Mouse (Mus musculus) CH12.LX (cell line): ENCODE results near the gene Ski. TPM values are rescaled to one million over a fixed set of nuclear protein-coding genes. Genes with fewer than 3 reads are reported as not detected.

ENCODE experiments used
- DNase-seq: peaks from one replicate; pipeline ENCODE4 v3.0.0-alpha.2; 2013; ENCODE audit errors: extremely low read depth
- H3K27ac ChIP-seq: 2 replicates; pipeline ENCODE4 v1.5.1; 2012; ENCODE audit warnings: low read depth, mild to moderate bottlenecking, control low read depth, moderate library complexity; ENCODE audit not compliant: insufficient read depth
- H3K27me3 ChIP-seq: replicated peaks from 2 replicates; pipeline ENCODE3; 2012; ENCODE audit warnings: inconsistent platforms
- H3K36me3 ChIP-seq, 2 experiments: replicated peaks in 1 of 2; 2 replicates each; pipeline versions ENCODE3 to v1.6.1; 2012; ENCODE audit warnings: inconsistent platforms in 1 of 2, low read length in 1 of 2, mild to moderate bottlenecking in 1 of 2, mixed read lengths in 1 of 2, moderate library complexity in 1 of 2; ENCODE audit not compliant: control insufficient read depth in 1 of 2, insufficient read depth in 1 of 2
- H3K4me1 ChIP-seq, 2 experiments: 2 replicates each; pipeline ENCODE4 v1.6.1; 2012; ENCODE audit warnings: inconsistent platforms in 1 of 2, moderate library complexity in 1 of 2; ENCODE audit not compliant: insufficient read depth in 2 of 2, control insufficient read depth in 1 of 2
- H3K4me2 ChIP-seq: 2 replicates; pipeline ENCODE4 v1.6.1; 2012; ENCODE audit warnings: low read depth, mild to moderate bottlenecking, control low read depth; ENCODE audit not compliant: poor library complexity, insufficient read depth, severe bottlenecking
- H3K4me3 ChIP-seq, 3 experiments: fragments of 150-350 bp in 1 of 3; sonication (generic) in 1 of 3; replicated peaks in 1 of 3; 2 replicates each; pipeline versions ENCODE3 to v1.5.1; 2011 to 2012; ENCODE audit warnings: low read depth in 2 of 3, low read length in 2 of 3, mild to moderate bottlenecking in 2 of 3, moderate library complexity in 2 of 3, control low read depth in 1 of 3, improper control_type of control experiment in 1 of 3, inconsistent platforms in 1 of 3, mixed read lengths in 1 of 3; ENCODE audit not compliant: poor library complexity in 1 of 3
- H3K79me2 ChIP-seq: replicated peaks from 2 replicates; pipeline ENCODE4 v1.6.1; 2012; ENCODE audit warnings: mild to moderate bottlenecking, moderate library complexity; ENCODE audit not compliant: control insufficient read depth, poor library complexity, insufficient read depth, severe bottlenecking; ENCODE audit errors: extremely low read depth
- H3K9ac ChIP-seq: 2 replicates; pipeline ENCODE4 v1.6.1; 2012; ENCODE audit warnings: low read depth, mild to moderate bottlenecking, control low read depth, moderate library complexity; ENCODE audit not compliant: insufficient read depth
- H3K9me3 ChIP-seq: replicated peaks from 2 replicates; pipeline ENCODE3; 2012; ENCODE audit warnings: low read length, inconsistent platforms, mixed read lengths
- BHLHE40 ChIP-seq: IDR thresholded peaks from 2 replicates; pipeline ENCODE4 v1.6.1; 2011; ENCODE audit warnings: mild to moderate bottlenecking, low read depth, low read length, improper control_type of control experiment
- E2F4 ChIP-seq: IDR thresholded peaks from 2 replicates; pipeline ENCODE4 v1.6.1; 2011; ENCODE audit warnings: low read depth, low read length, improper control_type of control experiment; ENCODE audit not compliant: insufficient replicate concordance
- ELF1 ChIP-seq: IDR thresholded peaks from 2 replicates; pipeline ENCODE4 v1.6.1; 2014; ENCODE audit warnings: low read depth, mild to moderate bottlenecking, inconsistent platforms, low read length, improper control_type of control experiment
- HCFC1 ChIP-seq: IDR thresholded peaks from 2 replicates; pipeline ENCODE4 v1.6.1; 2012; ENCODE audit warnings: low read depth, mild to moderate bottlenecking, inconsistent platforms, low read length, improper control_type of control experiment
- IRF4 ChIP-seq: IDR thresholded peaks from 2 replicates; pipeline ENCODE4 v1.6.1; 2014; ENCODE audit warnings: low read depth, mild to moderate bottlenecking, inconsistent platforms, low read length, improper control_type of control experiment
- MAFK ChIP-seq: IDR thresholded peaks from 2 replicates; pipeline ENCODE4 v1.6.1; 2011; ENCODE audit warnings: low read length, improper control_type of control experiment; ENCODE audit not compliant: insufficient replicate concordance
- MAX ChIP-seq: IDR thresholded peaks from 2 replicates; pipeline ENCODE4 v1.6.1; 2011; ENCODE audit warnings: low read length, improper control_type of control experiment
- MXI1 ChIP-seq: IDR thresholded peaks from 2 replicates; pipeline ENCODE4 v1.6.1; 2011; ENCODE audit warnings: mild to moderate bottlenecking, low read depth, low read length, improper control_type of control experiment
- MYC ChIP-seq: IDR thresholded peaks from 2 replicates; pipeline ENCODE4 v1.6.1; 2011; ENCODE audit warnings: low read depth, mild to moderate bottlenecking, improper control_type of control experiment, low read length
- NELFE ChIP-seq: IDR thresholded peaks from 2 replicates; pipeline ENCODE4 v1.6.1; 2011; ENCODE audit warnings: low read depth, low read length, improper control_type of control experiment
- NRF1 ChIP-seq: IDR thresholded peaks from 2 replicates; pipeline ENCODE4 v1.6.1; 2014; ENCODE audit warnings: low read depth, mild to moderate bottlenecking, inconsistent platforms, low read length, improper control_type of control experiment, moderate library complexity
- POLR2A ChIP-seq: IDR thresholded peaks from 2 replicates; pipeline ENCODE4 v1.6.1; 2011; ENCODE audit warnings: low read depth, mild to moderate bottlenecking, improper control_type of control experiment, low read length
- RAD21 ChIP-seq: IDR thresholded peaks from 2 replicates; pipeline ENCODE4 v1.6.1; 2011; ENCODE audit warnings: low read depth, mild to moderate bottlenecking, low read length, improper control_type of control experiment, moderate library complexity
- RCOR1 ChIP-seq: conservative IDR thresholded peaks from 2 replicates; pipeline ENCODE4 v1.6.1; 2012; ENCODE audit warnings: low read depth, mild to moderate bottlenecking, inconsistent platforms, low read length, improper control_type of control experiment
- SIN3A ChIP-seq: IDR thresholded peaks from 2 replicates; pipeline ENCODE4 v1.6.1; 2012; ENCODE audit warnings: low read length, improper control_type of control experiment, inconsistent platforms
- TBP ChIP-seq: conservative IDR thresholded peaks from 2 replicates; pipeline ENCODE4 v1.6.1; 2011; ENCODE audit warnings: low read depth, low read length, improper control_type of control experiment
- TCF12 ChIP-seq: IDR thresholded peaks from 2 replicates; pipeline ENCODE4 v1.6.1; 2014; ENCODE audit warnings: low read depth, mild to moderate bottlenecking, inconsistent platforms, low read length, improper control_type of control experiment
- UBTF ChIP-seq: IDR thresholded peaks from 2 replicates; pipeline ENCODE4 v1.6.1; 2012; ENCODE audit warnings: low read depth, mild to moderate bottlenecking, inconsistent platforms, low read length, improper control_type of control experiment, moderate library complexity
- USF1 ChIP-seq: IDR thresholded peaks from 2 replicates; pipeline ENCODE4 v1.6.1; 2014; ENCODE audit warnings: low read depth, mild to moderate bottlenecking, inconsistent platforms, low read length, improper control_type of control experiment
- ZC3H11A ChIP-seq: IDR thresholded peaks from 2 replicates; pipeline ENCODE4 v1.6.1; 2012; ENCODE audit warnings: low read depth, mild to moderate bottlenecking, inconsistent platforms, low read length, improper control_type of control experiment
- ZNF384 ChIP-seq: IDR thresholded peaks from 2 replicates; pipeline ENCODE4 v1.6.1; 2012; ENCODE audit warnings: low read depth, low read length, improper control_type of control experiment, inconsistent platforms
- dilution Hi-C: fragments of 300-500 bp; cut with MboI; formaldehyde crosslinking; loops from 2 replicates; pipeline ENCODE4 v1.14.3; 2020; ENCODE audit warnings: low sequenced_read_pairs; ENCODE audit not compliant: extremely low pct_unique_long_range_greater_than_20kb, extremely low pct_ligation_motif_present
- in situ Hi-C: fragments of 300-500 bp; cut with MboI; formaldehyde crosslinking; loops from 3 replicates; pipeline ENCODE4 v1.14.3; 2019; ENCODE audit warnings: low sequenced_read_pairs, low pct_ligation_motif_present, low pct_unique_long_range_greater_than_20kb, mixed read lengths
- polyA plus RNA-seq: library from polyadenylated mRNA; unstranded; fragments of >175 nt; gene quantifications from 2 replicates; pipeline ENCODE4 v1.2.1, GENCODE M21; 2012; ENCODE audit warnings: low read depth; ENCODE audit not compliant: insufficient read length
- total RNA-seq, 2 experiments: library from RNA; depleted of rRNA; stranded (reverse); fragments of 300-350 nt in 1 of 2; fragments of >200 nt in 1 of 2; gene quantifications; 2 replicates each; pipeline ENCODE4 v1.2.3; 2012 to 2014

Gene Ski
- total and polyA plus RNA-seq, 3 experiments = 4.1 to 17.9 (median 10.1) TPM

- Histone ChIP-seq H3K4me2 (no peak overlapping the region), H3K9ac (no peak overlapping the region), H3K27me3 (no peaks in the 10 kb centered on the region), H3K4me1 (peaks cover 40 to 79% of the 10 kb centered on the region in 2 experiments), H3K27ac (no peak overlapping the region), H3K9me3 (no peaks in the 10 kb centered on the region), H3K36me3 (peaks cover 14 to 70% of the 10 kb centered on the region in 2 experiments), H3K79me2 (peaks cover 98% of the 10 kb centered on the region), H3K4me3 (no peak overlapping the region)
- no peak for DNase-seq
- in situ Hi-C loops (no loop called here), dilution Hi-C loops (no loop called here)
- no peak for TF ChIP-seq ZC3H11A
These were observed 6.4 kb downstream of the Ski start for GRCm38 (mm10) chr4:155215773-155216630.

GRCm38 (mm10) chr4:155215203-155215602 lies 7.2 kb downstream of the Ski start:
- H3K36me3 ChIP-seq = peaks cover 19 to 78% of the 10 kb centered on the region in 2 experiments
- no peak overlapping the region for H3K27ac ChIP-seq
- in situ Hi-C loops = no loop called here

GRCm38 (mm10) chr4:155214793-155215192 lies 7.6 kb downstream of the Ski start:
- dilution Hi-C loops (no loop called here), in situ Hi-C loops (no loop called here)
- Histone ChIP-seq H3K79me2 (peaks cover 98% of the 10 kb centered on the region), H3K27me3 (no peaks in the 10 kb centered on the region), H3K4me2 (no peak overlapping the region), H3K9ac (no peak overlapping the region), H3K9me3 (no peaks in the 10 kb centered on the region), H3K4me1 (peaks cover 40 to 86% of the 10 kb centered on the region in 2 experiments), H3K4me3 (no peak overlapping the region), H3K27ac (no peak overlapping the region), H3K36me3 (peaks cover 19 to 82% of the 10 kb centered on the region in 2 experiments)
- TF ChIP-seq NELFE = no peak
- TF ChIP-seq BHLHE40 = no peak
- TF ChIP-seq HCFC1 = no peak
- TF ChIP-seq RAD21 = no peak
- DNase-seq = no peak

More at GRCm38 (mm10) chr4:155215203-155215602, 7.2 kb downstream of the Ski start:
- no peak for DNase-seq
- H3K9ac ChIP-seq = no peak overlapping the region
- no peaks in the 10 kb centered on the region for H3K9me3 ChIP-seq
- H3K4me1 ChIP-seq = peaks cover 40 to 86% of the 10 kb centered on the region in 2 experiments
- no peak overlapping the region for H3K4me2 ChIP-seq
- H3K4me3 ChIP-seq = no peak overlapping the region
- no peaks in the 10 kb centered on the region for H3K27me3 ChIP-seq
- dilution Hi-C loops = no loop called here
- no peak for TF ChIP-seq RCOR1
- TF ChIP-seq RAD21 = no peak
- TF ChIP-seq HCFC1 = no peak
- TF ChIP-seq IRF4 = no peak
- TF ChIP-seq ELF1 = no peak
- TF ChIP-seq USF1 = no peak
- no peak for TF ChIP-seq UBTF
- no peak for TF ChIP-seq E2F4
- no peak for TF ChIP-seq MAX
- no peak for TF ChIP-seq TBP
- no peak for TF ChIP-seq ZNF384
- TF ChIP-seq BHLHE40 = no peak
- TF ChIP-seq MYC = no peak
- TF ChIP-seq SIN3A = no peak
- no peak for TF ChIP-seq MXI1
- no peak for TF ChIP-seq NRF1
- TF ChIP-seq MAFK = no peak
- no peak for TF ChIP-seq TCF12
- TF ChIP-seq POLR2A = no peak
- H3K79me2 ChIP-seq = peaks cover 98% of the 10 kb centered on the region
